Mouse (Mus musculus) olfactory bulb, adult 2 months (tissue): Measurements from ENCODE around the gene Haus6.

Experiments
- CTCF ChIP-seq: fragments of 200-500 bp; IDR thresholded peaks from 2 replicates; pipeline ENCODE4 v1.5.1; 2012; ENCODE audit warnings: low read depth, mild to moderate bottlenecking, low read length, moderate library complexity; ENCODE audit not compliant: insufficient read depth
- POLR2A ChIP-seq: fragments of 200-500 bp; IDR thresholded peaks from 2 replicates; pipeline ENCODE4 v1.6.1; 2012; ENCODE audit warnings: mild to moderate bottlenecking, low read depth, low read length, moderate library complexity; ENCODE audit not compliant: insufficient read depth

DNA sequence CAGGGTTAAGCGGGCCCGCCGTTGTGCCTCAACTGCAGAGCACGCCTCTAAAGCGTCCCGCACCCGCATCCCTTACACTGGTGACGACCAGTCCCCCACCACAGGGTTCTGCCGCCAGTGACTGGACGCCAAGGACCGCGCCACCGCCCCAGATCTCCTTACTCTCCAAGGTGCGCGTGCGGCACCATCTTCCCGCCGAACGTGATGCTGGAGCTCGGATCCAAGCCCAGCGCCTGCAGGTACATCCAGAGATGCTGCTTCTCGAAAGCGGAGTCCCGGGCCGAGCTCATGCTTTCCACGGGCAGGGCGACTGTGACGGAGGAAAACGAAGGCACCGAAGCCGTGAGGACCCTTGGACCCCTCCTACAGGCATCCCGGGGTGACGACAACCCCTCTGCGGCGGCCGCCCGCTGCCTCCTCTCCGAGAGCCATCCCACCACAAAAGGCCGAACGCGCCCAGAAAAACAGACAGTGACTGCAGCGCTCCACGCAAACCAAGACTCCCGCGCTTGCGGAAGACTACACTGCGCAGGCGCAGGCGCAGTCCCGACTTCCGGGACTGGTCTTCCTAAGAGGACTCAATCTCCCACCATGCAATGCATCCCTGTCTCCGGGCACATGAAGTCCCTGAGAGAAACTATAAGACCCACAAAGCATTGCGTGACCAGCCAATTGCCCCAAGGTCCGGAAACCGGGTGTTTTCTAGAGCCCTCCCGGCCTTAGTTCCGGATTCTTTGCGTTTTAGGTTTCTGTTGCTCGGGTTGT, at the start of gene Haus6:
- TF ChIP-seq CTCF (no peak), POLR2A (0 out of 2 replicates have a peak, but pooled peaks have one; percentile 5)
